Mouse (Mus musculus): ENCODE results near the gene Rpf1. TPM values are rescaled to one million over a fixed set of nuclear protein-coding genes. Genes with fewer than 3 reads are reported as not detected.

The Rpf1 gene
- 31.4 and 38.8 TPM in 2 replicates for polyA plus RNA-seq (2015; fragmentation: Nextera tagmentation; extraction: Ambion mirVana)

GRCm38 (mm10) chr3:146520798-146521651 lies at the start of gene Rpf1:
Gene Rpf1 (minus strand): TSS chr3:146521429.
- peaks cover 17% of the 10 kb centered on the region for H3K36me3 ChIP-seq (ENCODE audit: control insufficient read depth, insufficient read depth)
- H3K9ac ChIP-seq (ENCODE audit: low read length), result peak within 1 kb of the TSS; percentile 93
- peak within 1 kb of the TSS; percentile 82 for H3K4me3 ChIP-seq (ENCODE audit: low read length)
- no peaks in the 10 kb centered on the region for H3K9me3 ChIP-seq (replicated peaks; ENCODE audit: control insufficient read depth, low read length)
- H3K4me2 ChIP-seq (ENCODE audit: low read depth, low read length), result peak within 1 kb of the TSS; percentile 89
- peak within 1 kb of the TSS; percentile 99 for H3K27ac ChIP-seq (ENCODE audit: low read length)
- H3K4me1 ChIP-seq (ENCODE audit: control insufficient read depth, insufficient read depth, low read length), result peaks cover 7% of the 10 kb centered on the region; the same call in 1 of the 2 replicates
- no peaks in the 10 kb centered on the region for H3K27me3 ChIP-seq (ENCODE audit: control insufficient read depth, insufficient read depth, low read length)
- under 1% methylated on average over 61 of the region's 82 CpGs for WGBS
- peak; percentile 94 for ATAC-seq (replicated peaks; ENCODE audit: extremely low read depth, insufficient read depth, low FRiP score)

DNA sequence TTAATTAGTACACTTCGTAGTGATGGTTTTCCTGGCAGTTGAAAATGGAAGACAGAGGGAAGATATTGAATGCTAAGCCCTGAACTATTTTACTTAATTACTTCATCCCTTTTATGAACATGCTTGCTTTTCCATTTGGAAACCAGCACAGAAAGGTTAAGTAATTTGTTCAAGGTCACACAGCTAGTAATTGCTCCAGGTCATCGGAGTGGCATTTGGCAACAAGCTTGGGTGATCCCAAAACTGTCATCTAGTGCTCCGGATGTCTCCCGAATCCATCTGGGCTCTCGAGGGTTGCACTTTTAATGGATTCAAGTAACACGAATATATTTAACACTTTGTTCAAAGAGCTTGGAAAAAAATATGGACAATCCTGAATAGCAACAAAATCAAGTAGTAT lies 49.7 kb upstream of the Rpf1 start:
- H3K4me1 ChIP-seq (ENCODE audit: control insufficient read depth, insufficient read depth, low read length), result no peaks in the 10 kb centered on the region
- WGBS, result 84% methylated on average over 6 of the region's 6 CpGs
- H3K4me2 ChIP-seq (ENCODE audit: low read depth, low read length), result no peak overlapping the region
- H3K27ac ChIP-seq (ENCODE audit: low read length), result no peak overlapping the region
- ATAC-seq (replicated peaks; ENCODE audit: extremely low read depth, insufficient read depth, low FRiP score), result no peak
- H3K9ac ChIP-seq (ENCODE audit: low read length), result no peak overlapping the region
- H3K36me3 ChIP-seq (ENCODE audit: control insufficient read depth, insufficient read depth), result no peaks in the 10 kb centered on the region
- no peaks in the 10 kb centered on the region for H3K9me3 ChIP-seq (replicated peaks; ENCODE audit: control insufficient read depth, low read length)
- H3K27me3 ChIP-seq (ENCODE audit: control insufficient read depth, insufficient read depth, low read length), result no peaks in the 10 kb centered on the region
- no peak overlapping the region for H3K4me3 ChIP-seq (ENCODE audit: low read length)

DNA sequence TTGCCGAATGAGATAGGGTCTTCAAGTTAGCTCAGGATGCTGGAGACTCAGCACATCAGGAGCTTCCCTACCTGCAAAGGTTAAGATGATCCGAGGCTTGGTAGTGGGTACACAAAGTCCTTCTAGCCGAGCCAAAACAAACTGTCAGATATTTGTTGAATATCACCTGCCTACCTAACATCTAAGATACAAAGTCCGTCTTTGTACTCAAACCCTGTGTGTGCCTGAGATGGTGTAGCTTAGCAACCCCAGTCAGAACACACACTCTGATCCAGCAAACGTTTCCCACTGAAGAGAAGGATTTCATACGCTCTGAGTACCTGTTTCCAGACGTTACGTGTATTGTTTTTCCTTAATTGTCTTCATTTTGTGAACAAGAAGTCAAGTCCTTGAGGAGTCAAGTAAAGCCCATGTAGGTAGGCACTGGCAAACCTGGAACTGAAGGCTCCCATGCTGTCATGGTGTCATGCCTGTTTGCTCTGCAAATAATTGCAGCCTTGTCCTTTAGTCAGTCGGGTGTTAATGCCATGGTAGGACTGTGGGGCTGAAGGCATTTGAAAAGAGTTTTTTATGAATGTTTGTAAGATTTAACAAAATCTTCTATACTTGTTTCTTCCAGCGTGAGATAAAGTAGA lies 49.0 kb upstream of the Rpf1 start, which contains the start of gene Uox:
Uox (plus strand) TSS at position 279 of the 635 bp plus-strand sequence.
- Histone ChIP-seq H3K4me3 (ENCODE audit: low read length) (no peak within 1 kb of the TSS), H3K4me1 (ENCODE audit: control insufficient read depth, insufficient read depth, low read length) (no peaks in the 10 kb centered on the region), H3K36me3 (ENCODE audit: control insufficient read depth, insufficient read depth) (no peaks in the 10 kb centered on the region), H3K27ac (ENCODE audit: low read length) (no peak within 1 kb of the TSS), H3K4me2 (ENCODE audit: low read depth, low read length) (no peak within 1 kb of the TSS), H3K27me3 (ENCODE audit: control insufficient read depth, insufficient read depth, low read length) (no peaks in the 10 kb centered on the region), H3K9ac (ENCODE audit: low read length) (no peak within 1 kb of the TSS), H3K9me3 (replicated peaks; ENCODE audit: control insufficient read depth, low read length) (no peaks in the 10 kb centered on the region)
- 81% methylated on average over 10 of the region's 10 CpGs for WGBS
- ATAC-seq (replicated peaks; ENCODE audit: extremely low read depth, insufficient read depth, low FRiP score), result no peak

DNA sequence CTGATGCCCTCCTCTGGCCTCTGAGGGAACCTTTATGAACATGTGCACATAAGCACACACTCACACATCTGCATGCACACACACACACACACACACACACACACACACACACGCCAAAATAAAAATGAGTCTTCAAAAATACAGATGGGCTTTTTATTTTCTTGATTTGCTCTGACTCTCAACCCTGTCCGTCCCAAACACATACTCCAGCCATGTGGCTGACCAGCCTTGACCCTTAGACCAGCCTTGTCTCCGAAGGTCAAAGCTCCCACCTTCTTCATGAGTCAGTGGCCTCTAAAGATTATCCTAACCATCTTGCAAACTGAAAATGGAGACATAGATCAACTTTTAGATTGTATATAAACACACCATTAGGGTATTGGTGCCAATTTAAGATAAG lies 48.4 kb upstream of the Rpf1 start:
- H3K27ac ChIP-seq (ENCODE audit: low read length), result no peak overlapping the region
- H3K4me1 ChIP-seq (ENCODE audit: control insufficient read depth, insufficient read depth, low read length), result no peaks in the 10 kb centered on the region
- H3K9me3 ChIP-seq (replicated peaks; ENCODE audit: control insufficient read depth, low read length), result no peaks in the 10 kb centered on the region
- 86% methylated on average over 3 of the region's 3 CpGs for WGBS
- H3K27me3 ChIP-seq (ENCODE audit: control insufficient read depth, insufficient read depth, low read length), result no peaks in the 10 kb centered on the region
- no peak overlapping the region for H3K9ac ChIP-seq (ENCODE audit: low read length)
- H3K36me3 ChIP-seq (ENCODE audit: control insufficient read depth, insufficient read depth), result no peaks in the 10 kb centered on the region
- H3K4me2 ChIP-seq (ENCODE audit: low read depth, low read length), result no peak overlapping the region
- H3K4me3 ChIP-seq (ENCODE audit: low read length), result no peak overlapping the region
- no peak for ATAC-seq (replicated peaks; ENCODE audit: extremely low read depth, insufficient read depth, low FRiP score)

- Histone ChIP-seq H3K4me3 (ENCODE audit: low read length) (no peak overlapping the region), H3K27ac (ENCODE audit: low read length) (no peak overlapping the region), H3K27me3 (ENCODE audit: control insufficient read depth, insufficient read depth, low read length) (no peaks in the 10 kb centered on the region), H3K4me2 (ENCODE audit: low read depth, low read length) (no peak overlapping the region), H3K36me3 (ENCODE audit: control insufficient read depth, insufficient read depth) (no peaks in the 10 kb centered on the region), H3K9ac (ENCODE audit: low read length) (no peak overlapping the region), H3K9me3 (replicated peaks; ENCODE audit: control insufficient read depth, low read length) (no peaks in the 10 kb centered on the region), H3K4me1 (ENCODE audit: control insufficient read depth, insufficient read depth, low read length) (no peaks in the 10 kb centered on the region)
- WGBS, result 56% methylated on average over 9 of the region's 9 CpGs
- no peak for ATAC-seq (replicated peaks; ENCODE audit: extremely low read depth, insufficient read depth, low FRiP score)
These were observed 46.8 kb upstream of the Rpf1 start for GRCm38 (mm10) chr3:146567884-146568530.

GRCm38 (mm10) chr3:146567366-146567765 lies 46.1 kb upstream of the Rpf1 start:
- Histone ChIP-seq H3K9me3 (replicated peaks; ENCODE audit: control insufficient read depth, low read length) (no peaks in the 10 kb centered on the region), H3K4me2 (ENCODE audit: low read depth, low read length) (no peak overlapping the region), H3K27me3 (ENCODE audit: control insufficient read depth, insufficient read depth, low read length) (no peaks in the 10 kb centered on the region), H3K36me3 (ENCODE audit: control insufficient read depth, insufficient read depth) (no peaks in the 10 kb centered on the region), H3K27ac (ENCODE audit: low read length) (no peak overlapping the region), H3K9ac (ENCODE audit: low read length) (no peak overlapping the region), H3K4me1 (ENCODE audit: control insufficient read depth, insufficient read depth, low read length) (no peaks in the 10 kb centered on the region), H3K4me3 (ENCODE audit: low read length) (no peak overlapping the region)
- 55% methylated on average over 7 of the region's 7 CpGs for WGBS
- no peak for ATAC-seq (replicated peaks; ENCODE audit: extremely low read depth, insufficient read depth, low FRiP score)

- Histone ChIP-seq H3K27ac (ENCODE audit: low read length) (no peak overlapping the region), H3K9ac (ENCODE audit: low read length) (no peak overlapping the region), H3K4me2 (ENCODE audit: low read depth, low read length) (no peak overlapping the region), H3K4me1 (ENCODE audit: control insufficient read depth, insufficient read depth, low read length) (no peaks in the 10 kb centered on the region), H3K4me3 (ENCODE audit: low read length) (no peak overlapping the region), H3K27me3 (ENCODE audit: control insufficient read depth, insufficient read depth, low read length) (no peaks in the 10 kb centered on the region), H3K36me3 (ENCODE audit: control insufficient read depth, insufficient read depth) (no peaks in the 10 kb centered on the region), H3K9me3 (replicated peaks; ENCODE audit: control insufficient read depth, low read length) (no peaks in the 10 kb centered on the region)
- ATAC-seq (replicated peaks; ENCODE audit: extremely low read depth, insufficient read depth, low FRiP score), result no peak
- WGBS, result 86% methylated on average over 1 of the region's 1 CpGs
These were observed 43.8 kb upstream of the Rpf1 start for GRCm38 (mm10) chr3:146565065-146565411.

DNA sequence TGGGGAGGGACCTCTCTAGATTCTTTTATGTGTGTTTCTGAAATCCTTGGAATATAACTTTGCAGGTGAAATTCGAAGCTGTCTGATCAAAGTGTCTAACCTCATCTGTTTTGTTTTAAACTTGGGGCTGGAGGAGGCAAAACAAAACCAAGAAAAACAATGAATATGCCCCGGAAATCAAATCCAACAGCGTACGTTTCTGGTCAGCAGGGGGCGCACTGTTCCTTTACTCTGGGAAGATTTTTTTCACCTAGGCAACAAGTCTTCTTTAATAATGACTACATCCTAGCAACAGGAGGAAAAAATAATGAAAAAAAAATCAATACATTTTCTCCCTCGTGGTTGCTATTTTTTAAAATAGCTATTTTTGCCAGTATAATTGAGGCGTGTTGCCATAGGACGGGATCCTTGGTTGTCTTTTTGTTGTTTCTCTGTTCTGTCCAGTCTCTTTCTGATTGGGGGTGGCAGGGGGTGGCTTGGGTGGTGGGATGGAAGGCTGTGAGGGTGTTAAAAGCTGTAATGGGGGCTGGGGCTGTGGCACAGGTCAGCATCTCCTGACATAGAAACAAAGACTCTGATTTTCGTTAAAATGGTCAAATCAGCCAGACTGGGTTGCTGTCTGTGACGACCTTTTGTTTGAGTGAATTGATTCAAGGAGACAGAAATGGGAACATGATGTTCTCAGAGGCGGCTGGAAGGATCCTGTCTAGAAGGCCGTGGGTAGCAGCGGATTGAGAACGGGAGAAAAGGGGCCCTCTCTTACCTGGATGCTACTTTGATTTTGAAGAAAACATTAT lies 43.2 kb upstream of the Rpf1 start:
- Histone ChIP-seq H3K27ac (ENCODE audit: low read length) (no peak overlapping the region), H3K36me3 (ENCODE audit: control insufficient read depth, insufficient read depth) (no peaks in the 10 kb centered on the region), H3K4me1 (ENCODE audit: control insufficient read depth, insufficient read depth, low read length) (no peaks in the 10 kb centered on the region), H3K9ac (ENCODE audit: low read length) (no peak overlapping the region), H3K4me2 (ENCODE audit: low read depth, low read length) (no peak overlapping the region), H3K9me3 (replicated peaks; ENCODE audit: control insufficient read depth, low read length) (no peaks in the 10 kb centered on the region), H3K4me3 (ENCODE audit: low read length) (no peak overlapping the region), H3K27me3 (ENCODE audit: control insufficient read depth, insufficient read depth, low read length) (no peaks in the 10 kb centered on the region)
- no peak for ATAC-seq (replicated peaks; ENCODE audit: extremely low read depth, insufficient read depth, low FRiP score)
- WGBS, result 37% methylated on average over 14 of the region's 14 CpGs

Data from heart, embryonic 16.5 days (tissue).